Mouse (Mus musculus) kidney, adult 2 months (tissue): ENCODE measurements at regions not wholly inside any gene's neighbourhood (a gene's known extent, or its start where the extent isn't known, plus 50 kb on each side); places are given as distances from the start of the nearest gene placed in this dataset.

ENCODE experiments used
- CTCF ChIP-seq: fragments of 200-500 bp; conservative IDR thresholded peaks from 2 replicates; pipeline ENCODE4 v1.5.1; 2011; ENCODE audit warnings: low read depth, mild to moderate bottlenecking, control low read depth, low read length, moderate library complexity, mixed read lengths; ENCODE audit not compliant: insufficient read depth, insufficient read length
- POLR2A ChIP-seq: fragments of 200-500 bp; IDR thresholded peaks from one replicate; pipeline ENCODE4 v1.6.1; 2011; ENCODE audit warnings: low read depth, low read length, control low read depth

DNA sequence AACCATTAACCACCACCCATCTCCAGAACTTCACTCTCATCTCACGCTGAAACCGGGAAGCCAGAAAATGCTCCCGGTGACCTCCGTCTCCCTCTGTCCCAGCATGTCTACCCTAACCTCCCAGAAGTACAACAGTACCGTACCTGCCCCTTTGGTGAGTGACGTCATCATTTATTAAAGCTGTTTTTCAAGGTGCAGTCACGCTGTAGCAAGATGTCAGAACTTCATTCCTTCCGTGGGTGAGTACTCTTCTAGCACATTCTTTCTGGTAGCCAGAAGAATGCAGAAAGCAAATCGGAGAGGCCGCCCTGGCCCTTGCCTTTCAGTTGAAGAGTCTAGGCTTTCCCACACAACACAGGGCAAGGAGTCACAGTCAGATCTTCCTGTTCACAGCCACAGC is 215.1 kb upstream of the Arid1b start:
- TF ChIP-seq CTCF (no peak), POLR2A (no peak)
